In the genomic region with DNA sequence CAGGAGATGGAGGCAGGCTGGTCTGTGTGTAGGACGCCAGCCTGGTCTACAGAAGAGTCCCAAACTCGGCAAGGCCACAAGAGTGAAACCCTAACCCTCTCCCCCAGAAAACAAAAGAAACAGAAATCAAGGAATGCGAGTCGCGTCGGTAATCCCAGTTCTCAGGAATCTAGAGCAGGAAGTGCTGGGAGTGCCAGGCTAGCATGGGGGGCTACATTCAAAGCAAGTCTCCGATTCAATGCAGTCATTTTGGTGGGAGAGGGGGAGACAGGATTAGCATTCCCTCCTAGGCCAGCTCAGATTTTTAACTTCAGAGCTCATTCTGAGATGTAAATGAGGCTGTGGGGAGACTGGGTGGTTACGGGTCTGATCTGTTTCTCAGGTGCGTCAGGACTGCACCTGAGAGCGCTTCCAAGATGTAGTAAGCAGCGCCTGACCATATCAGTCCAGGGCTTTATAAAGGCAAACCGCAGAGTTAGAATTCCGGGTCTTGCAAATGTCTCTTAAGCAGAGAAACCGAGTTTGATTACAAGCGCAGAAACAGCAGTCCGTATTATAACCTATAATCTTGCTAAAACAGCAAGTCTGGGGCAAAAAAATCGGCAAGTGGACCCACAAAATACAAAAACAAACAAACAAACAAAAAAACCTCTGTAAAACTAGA, we compare ENCODE assay signal across 8 mouse cellular contexts. TPM values are rescaled to one million over a fixed set of nuclear protein-coding genes. Genes with fewer than 3 reads are reported as not detected.
A peak's percentile ranks its signal among the peaks of the same experiment; 100 is the strongest.
DNase-seq lines count a peak whose midpoint lies in the region; ATAC-seq and TF ChIP-seq lines count a peak whose summit lies in the region.

No protein-coding gene starts in this region.

- no peaks in the 10 kb centered on the region for H3K27me3 ChIP-seq in heart, embryonic 13.5 days (replicated peaks)
- H3K27me3 ChIP-seq in G1E (ENCODE audit: insufficient read depth, low read length), result no peaks in the 10 kb centered on the region
- H3K27me3 ChIP-seq in forebrain, embryonic 13.5 days, result no peaks in the 10 kb centered on the region
- no peaks in the 10 kb centered on the region for H3K27me3 ChIP-seq in liver, postnatal 0 days (ENCODE audit: insufficient read depth, low read length)

- TF ChIP-seq EP300 in liver, postnatal 0 days (IDR thresholded peaks at IDR 0.05; ENCODE audit: low read depth), result no peak

- H3K27ac ChIP-seq in heart, embryonic 13.5 days (replicated peaks), result peak overlapping the region; percentile 88; the same call in 1 of the 2 replicates
- H3K27ac ChIP-seq in forebrain, embryonic 13.5 days, result no peak overlapping the region
- H3K27ac ChIP-seq in liver, postnatal 0 days (ENCODE audit: low read depth), result peak overlapping the region; percentile 82

- peak overlapping the region; percentile 98 for H3K9ac ChIP-seq in heart, embryonic 13.5 days
- H3K9ac ChIP-seq in forebrain, embryonic 13.5 days, result peak overlapping the region; percentile 94
- peak overlapping the region; percentile 77 for H3K9ac ChIP-seq in liver, postnatal 0 days (replicated peaks)

- H3K4me1 ChIP-seq in heart, embryonic 13.5 days, result peaks cover 63% of the 10 kb centered on the region
- peaks cover 69% of the 10 kb centered on the region for H3K4me1 ChIP-seq in G1E (ENCODE audit: insufficient read depth, low read depth, low read length)
- H3K4me1 ChIP-seq in forebrain, embryonic 13.5 days, result peaks cover 55% of the 10 kb centered on the region
- peaks cover 31% of the 10 kb centered on the region for H3K4me1 ChIP-seq in liver, postnatal 0 days (ENCODE audit: insufficient read depth)

- no peak for TF ChIP-seq CTCF in G1E (IDR thresholded peaks at IDR 0.05; ENCODE audit: low read depth, low read length)
- TF ChIP-seq CTCF in liver, postnatal 0 days (IDR thresholded peaks at IDR 0.05; ENCODE audit: low read depth), result no peak

- no peaks in the 10 kb centered on the region for H3K9me3 ChIP-seq in heart, embryonic 13.5 days
- no peaks in the 10 kb centered on the region for H3K9me3 ChIP-seq in G1E (replicated peaks)
- H3K9me3 ChIP-seq in forebrain, embryonic 13.5 days (replicated peaks), result no peaks in the 10 kb centered on the region
- no peaks in the 10 kb centered on the region for H3K9me3 ChIP-seq in liver, postnatal 0 days (ENCODE audit: low read length)

- H3K4me3 ChIP-seq in heart, embryonic 13.5 days, result peak overlapping the region; percentile 91
- peak overlapping the region; percentile 100 for H3K4me3 ChIP-seq in G1E (ENCODE audit: low read depth, low read length)
- peak overlapping the region; percentile 86 for H3K4me3 ChIP-seq in forebrain, embryonic 13.5 days
- peak overlapping the region; percentile 89 for H3K4me3 ChIP-seq in liver, postnatal 0 days (ENCODE audit: low read depth, low read length)

- WGBS in heart, embryonic 13.5 days, result 4% methylated on average over 17 of the region's 17 CpGs
- WGBS in forebrain, embryonic 13.5 days, result 2% methylated on average over 17 of the region's 17 CpGs
- 9% methylated on average over 17 of the region's 17 CpGs for WGBS in liver, postnatal 0 days (ENCODE audit: insufficient replicate concordance)

- H3K4me2 ChIP-seq in heart, embryonic 13.5 days, result peak overlapping the region; percentile 71
- peak overlapping the region; percentile 88 for H3K4me2 ChIP-seq in forebrain, embryonic 13.5 days
- H3K4me2 ChIP-seq in liver, postnatal 0 days (ENCODE audit: low read depth, low read length), result peak overlapping the region; percentile 80

- ATAC-seq in heart, embryonic 13.5 days (ENCODE audit: extremely low read depth, insufficient number of reproducible peaks, low FRiP score, low TSS enrichment), result no peak
- no peak for ATAC-seq in G1E (ENCODE audit: extremely low read depth, insufficient number of reproducible peaks, low FRiP score, poor library complexity, severe bottlenecking)
- no peak for ATAC-seq in forebrain, embryonic 13.5 days
- no peak for ATAC-seq in liver, postnatal 0 days

- H3K36me3 ChIP-seq in heart, embryonic 13.5 days, result peaks cover 31% of the 10 kb centered on the region
- peaks cover 72% of the 10 kb centered on the region for H3K36me3 ChIP-seq in G1E (replicated peaks)
- H3K36me3 ChIP-seq in forebrain, embryonic 13.5 days (ENCODE audit: poor library complexity, severe bottlenecking), result peaks cover 22% of the 10 kb centered on the region
- peaks cover 20% of the 10 kb centered on the region for H3K36me3 ChIP-seq in liver, postnatal 0 days (replicated peaks; ENCODE audit: insufficient read depth, low read length)

- DNase-seq in heart, adult 18-20 months, result no peak
- DNase-seq in G1E (ENCODE audit: low spot score), result no peak
- DNase-seq in liver, postnatal 0 days, result no peak
- no peak for DNase-seq in adrenal gland, adult 8-10 months
- DNase-seq in adrenal gland, adult (ENCODE audit: inconsistent age in 2 of 2, low spot score in 1 of 2), result no peak
- DNase-seq in right cerebral cortex, postnatal 10 days (ENCODE audit: low spot score in 2 of 2), result no peak

RNA-seq across cellular contexts. Expression of gene Gm27021, which starts 0.9 kb away (rescaled TPM):
- polyA plus RNA-seq in heart, embryonic 13.5 days (2015; fragmentation: Nextera tagmentation; extraction: Ambion mirVana), result 2.0 and 2.3 TPM in 2 replicates
- total RNA-seq in heart, adult 18-20 months (2021), result not detected
- total RNA-seq in G1E (2014; fragmentation: Nextera tagmentation) (not detected in 2 replicates), G1E (2017) (not detected in 2 replicates)
- polyA plus RNA-seq in G1E (2012), result 0.77 and 1.2 TPM in 2 replicates
- 3.9 and 4.4 TPM in 2 replicates for polyA plus RNA-seq in forebrain, embryonic 13.5 days (2015; fragmentation: Nextera tagmentation; extraction: Ambion mirVana)
- polyA plus RNA-seq in liver, postnatal 0 days (2015; fragmentation: Nextera tagmentation; extraction: Ambion mirVana), result 0.58 and 1.4 TPM in 2 replicates
- total RNA-seq in adrenal gland, adult 8-10 months (2022), result 1 to 10 TPM in 1 of 4 experiments, not detected in 3; 1.4 TPM

RNA-seq across cellular contexts. Expression of gene Cox4i1, which starts 1.1 kb away (rescaled TPM):
- polyA plus RNA-seq in heart, embryonic 13.5 days (2015; fragmentation: Nextera tagmentation; extraction: Ambion mirVana), result 1,738 and 2,034 TPM in 2 replicates
- total RNA-seq in heart, adult 18-20 months (2021), result 1,000 to 10,000 TPM; 4,737 to 4,778 TPM
- total RNA-seq in G1E (2014; fragmentation: Nextera tagmentation) (248 and 277 TPM in 2 replicates), G1E (2017) (542 and 638 TPM in 2 replicates)
- 180 and 328 TPM in 2 replicates for polyA plus RNA-seq in G1E (2012)
- 996 and 1,069 TPM in 2 replicates for polyA plus RNA-seq in forebrain, embryonic 13.5 days (2015; fragmentation: Nextera tagmentation; extraction: Ambion mirVana)
- 1,191 and 1,240 TPM in 2 replicates for polyA plus RNA-seq in liver, postnatal 0 days (2015; fragmentation: Nextera tagmentation; extraction: Ambion mirVana)
- 1,000 to 10,000 TPM in 3 of 4 experiments, 100 to 1,000 TPM in 1; 952 to 1,243 (median 1,190) TPM for total RNA-seq in adrenal gland, adult 8-10 months (2022)

RNA-seq across cellular contexts. Expression of gene Emc8, which starts 1.4 kb away (rescaled TPM):
- 164 and 174 TPM in 2 replicates for polyA plus RNA-seq in heart, embryonic 13.5 days (2015; fragmentation: Nextera tagmentation; extraction: Ambion mirVana)
- total RNA-seq in heart, adult 18-20 months (2021), result 10 to 100 TPM; 42.7 to 46.4 TPM
- 12.3 and 18.7 TPM in 2 replicates for total RNA-seq in G1E (2014; fragmentation: Nextera tagmentation)
- 40.9 and 41.6 TPM in 2 replicates for total RNA-seq in G1E (2017)
- 89.7 and 117 TPM in 2 replicates for polyA plus RNA-seq in G1E (2012)
- 221 and 234 TPM in 2 replicates for polyA plus RNA-seq in forebrain, embryonic 13.5 days (2015; fragmentation: Nextera tagmentation; extraction: Ambion mirVana)
- polyA plus RNA-seq in liver, postnatal 0 days (2015; fragmentation: Nextera tagmentation; extraction: Ambion mirVana), result 81.1 and 83.9 TPM in 2 replicates
- 100 to 1,000 TPM in 2 of 4 experiments, 10 to 100 TPM in 2; 80.9 to 130 (median 112) TPM for total RNA-seq in adrenal gland, adult 8-10 months (2022)

RNA-seq across cellular contexts. Expression of gene 1190005I06Rik, which starts 19.5 kb away (rescaled TPM):
- polyA plus RNA-seq in heart, embryonic 13.5 days (2015; fragmentation: Nextera tagmentation; extraction: Ambion mirVana), result 3.3 and 3.6 TPM in 2 replicates
- total RNA-seq in heart, adult 18-20 months (2021), result 1 to 10 TPM; 5.6 to 6.3 TPM
- total RNA-seq in G1E (2014; fragmentation: Nextera tagmentation), result not detected in 2 replicates
- 0.71 TPM in 1 of 2 replicates, not detected in the other for total RNA-seq in G1E (2017)
- polyA plus RNA-seq in G1E (2012), result 0.10 and 0.26 TPM in 2 replicates
- 3.7 and 4.5 TPM in 2 replicates for polyA plus RNA-seq in forebrain, embryonic 13.5 days (2015; fragmentation: Nextera tagmentation; extraction: Ambion mirVana)
- polyA plus RNA-seq in liver, postnatal 0 days (2015; fragmentation: Nextera tagmentation; extraction: Ambion mirVana), result 4.8 and 5.0 TPM in 2 replicates
- total RNA-seq in adrenal gland, adult 8-10 months (2022), result 10 to 100 TPM in 1 of 4 experiments, 1 to 10 TPM in 3; 5.6 to 10.8 (median 7.9) TPM
